Mouse (Mus musculus) CH12.LX (cell line): ENCODE measurements at regions not wholly inside any gene's neighbourhood (a gene's known extent, or its start where the extent isn't known, plus 50 kb on each side); places are given as distances from the start of the nearest gene placed in this dataset.

Source experiments
- DNase-seq: peaks from one replicate; pipeline ENCODE4 v3.0.0-alpha.2; 2013; ENCODE audit errors: extremely low read depth
- H3K27ac ChIP-seq: 2 replicates; pipeline ENCODE4 v1.5.1; 2012; ENCODE audit warnings: low read depth, mild to moderate bottlenecking, control low read depth, moderate library complexity; ENCODE audit not compliant: insufficient read depth
- H3K27me3 ChIP-seq: replicated peaks from 2 replicates; pipeline ENCODE3; 2012; ENCODE audit warnings: inconsistent platforms
- H3K36me3 ChIP-seq, 2 experiments: replicated peaks in 1 of 2; 2 replicates each; pipeline versions ENCODE3 to v1.6.1; 2012; ENCODE audit warnings: inconsistent platforms in 1 of 2, low read length in 1 of 2, mild to moderate bottlenecking in 1 of 2, mixed read lengths in 1 of 2, moderate library complexity in 1 of 2; ENCODE audit not compliant: control insufficient read depth in 1 of 2, insufficient read depth in 1 of 2
- H3K4me1 ChIP-seq, 2 experiments: 2 replicates each; pipeline ENCODE4 v1.6.1; 2012; ENCODE audit warnings: inconsistent platforms in 1 of 2, moderate library complexity in 1 of 2; ENCODE audit not compliant: insufficient read depth in 2 of 2, control insufficient read depth in 1 of 2
- H3K4me2 ChIP-seq: 2 replicates; pipeline ENCODE4 v1.6.1; 2012; ENCODE audit warnings: low read depth, mild to moderate bottlenecking, control low read depth; ENCODE audit not compliant: poor library complexity, insufficient read depth, severe bottlenecking
- H3K4me3 ChIP-seq, 3 experiments: fragments of 150-350 bp in 1 of 3; sonication (generic) in 1 of 3; replicated peaks in 1 of 3; 2 replicates each; pipeline versions ENCODE3 to v1.5.1; 2011 to 2012; ENCODE audit warnings: low read depth in 2 of 3, low read length in 2 of 3, mild to moderate bottlenecking in 2 of 3, moderate library complexity in 2 of 3, control low read depth in 1 of 3, improper control_type of control experiment in 1 of 3, inconsistent platforms in 1 of 3, mixed read lengths in 1 of 3; ENCODE audit not compliant: poor library complexity in 1 of 3
- H3K79me2 ChIP-seq: replicated peaks from 2 replicates; pipeline ENCODE4 v1.6.1; 2012; ENCODE audit warnings: mild to moderate bottlenecking, moderate library complexity; ENCODE audit not compliant: control insufficient read depth, poor library complexity, insufficient read depth, severe bottlenecking; ENCODE audit errors: extremely low read depth
- H3K9ac ChIP-seq: 2 replicates; pipeline ENCODE4 v1.6.1; 2012; ENCODE audit warnings: low read depth, mild to moderate bottlenecking, control low read depth, moderate library complexity; ENCODE audit not compliant: insufficient read depth
- H3K9me3 ChIP-seq: replicated peaks from 2 replicates; pipeline ENCODE3; 2012; ENCODE audit warnings: low read length, inconsistent platforms, mixed read lengths
- ETS1 ChIP-seq: conservative IDR thresholded peaks from 2 replicates; pipeline ENCODE4 v1.6.1; 2012; ENCODE audit warnings: low read depth, mild to moderate bottlenecking, inconsistent platforms, low read length, improper control_type of control experiment, moderate library complexity
- IRF4 ChIP-seq: IDR thresholded peaks from 2 replicates; pipeline ENCODE4 v1.6.1; 2014; ENCODE audit warnings: low read depth, mild to moderate bottlenecking, inconsistent platforms, low read length, improper control_type of control experiment
- KAT2A ChIP-seq: IDR thresholded peaks from 2 replicates; pipeline ENCODE4 v1.6.1; 2012; ENCODE audit warnings: low read length, improper control_type of control experiment, inconsistent platforms; ENCODE audit not compliant: insufficient replicate concordance
- MXI1 ChIP-seq: IDR thresholded peaks from 2 replicates; pipeline ENCODE4 v1.6.1; 2011; ENCODE audit warnings: mild to moderate bottlenecking, low read depth, low read length, improper control_type of control experiment
- NRF1 ChIP-seq: IDR thresholded peaks from 2 replicates; pipeline ENCODE4 v1.6.1; 2014; ENCODE audit warnings: low read depth, mild to moderate bottlenecking, inconsistent platforms, low read length, improper control_type of control experiment, moderate library complexity
- PAX5 ChIP-seq: IDR thresholded peaks from 2 replicates; pipeline ENCODE4 v1.6.1; 2012; ENCODE audit warnings: low read length, inconsistent platforms, mixed read lengths
- POLR2AphosphoS2 ChIP-seq: IDR thresholded peaks from 2 replicates; pipeline ENCODE4 v1.6.1; 2011; ENCODE audit warnings: low read depth, low read length, improper control_type of control experiment
- RCOR1 ChIP-seq: conservative IDR thresholded peaks from 2 replicates; pipeline ENCODE4 v1.6.1; 2012; ENCODE audit warnings: low read depth, mild to moderate bottlenecking, inconsistent platforms, low read length, improper control_type of control experiment
- USF1 ChIP-seq: IDR thresholded peaks from 2 replicates; pipeline ENCODE4 v1.6.1; 2014; ENCODE audit warnings: low read depth, mild to moderate bottlenecking, inconsistent platforms, low read length, improper control_type of control experiment
- ZC3H11A ChIP-seq: IDR thresholded peaks from 2 replicates; pipeline ENCODE4 v1.6.1; 2012; ENCODE audit warnings: low read depth, mild to moderate bottlenecking, inconsistent platforms, low read length, improper control_type of control experiment
- ZKSCAN1 ChIP-seq: IDR thresholded peaks from 2 replicates; pipeline ENCODE4 v1.6.1; 2012; ENCODE audit warnings: low read depth, inconsistent platforms, low read length, improper control_type of control experiment, borderline replicate concordance
- ZMIZ1 ChIP-seq: IDR thresholded peaks from 2 replicates; pipeline ENCODE4 v1.6.1; 2012; ENCODE audit warnings: low read depth, mild to moderate bottlenecking, inconsistent platforms, low read length, improper control_type of control experiment
- dilution Hi-C: fragments of 300-500 bp; cut with MboI; formaldehyde crosslinking; loops from 2 replicates; pipeline ENCODE4 v1.14.3; 2020; ENCODE audit warnings: low sequenced_read_pairs; ENCODE audit not compliant: extremely low pct_unique_long_range_greater_than_20kb, extremely low pct_ligation_motif_present
- in situ Hi-C: fragments of 300-500 bp; cut with MboI; formaldehyde crosslinking; loops from 3 replicates; pipeline ENCODE4 v1.14.3; 2019; ENCODE audit warnings: low sequenced_read_pairs, low pct_ligation_motif_present, low pct_unique_long_range_greater_than_20kb, mixed read lengths

DNA sequence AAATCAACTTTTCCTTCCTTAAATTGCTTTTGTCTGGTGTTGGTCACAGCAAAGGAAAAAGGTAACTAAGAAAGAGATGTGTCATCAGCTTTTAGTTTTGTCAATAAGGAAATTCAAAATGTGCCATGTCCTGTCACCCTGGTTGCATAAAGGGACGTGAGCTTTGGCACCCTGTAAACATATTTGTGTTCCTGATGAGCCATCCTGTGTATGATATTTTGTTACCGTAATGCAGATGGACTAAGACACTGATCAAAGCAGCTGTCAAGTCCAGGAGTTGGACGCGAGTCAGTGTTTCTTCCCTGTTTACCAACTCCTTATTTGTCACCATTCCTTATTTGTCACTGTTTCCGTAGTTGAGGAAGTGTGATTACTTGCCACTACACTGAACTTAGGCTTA is 166.3 kb downstream of the Rnd3 start:
- no peak overlapping the region for H3K27ac ChIP-seq
- H3K27me3 ChIP-seq: no peaks in the 10 kb centered on the region
- TF ChIP-seq ZKSCAN1 (no peak), PAX5 (no peak), ETS1 (no peak), MXI1 (no peak), IRF4 (no peak), ZC3H11A (no peak)
- TF ChIP-seq, all 38 proteins: peak for 0
- in situ Hi-C loops: no loop called here
- no peaks in the 10 kb centered on the region for H3K4me1 ChIP-seq
- H3K4me2 ChIP-seq: no peak overlapping the region
- H3K36me3 ChIP-seq: no peaks in the 10 kb centered on the region
- H3K9ac ChIP-seq: no peak overlapping the region
- H3K4me3 ChIP-seq: no peak overlapping the region
- no peak for DNase-seq
- no peaks in the 10 kb centered on the region for H3K79me2 ChIP-seq
- dilution Hi-C loops: no loop called here
- no peaks in the 10 kb centered on the region for H3K9me3 ChIP-seq

DNA sequence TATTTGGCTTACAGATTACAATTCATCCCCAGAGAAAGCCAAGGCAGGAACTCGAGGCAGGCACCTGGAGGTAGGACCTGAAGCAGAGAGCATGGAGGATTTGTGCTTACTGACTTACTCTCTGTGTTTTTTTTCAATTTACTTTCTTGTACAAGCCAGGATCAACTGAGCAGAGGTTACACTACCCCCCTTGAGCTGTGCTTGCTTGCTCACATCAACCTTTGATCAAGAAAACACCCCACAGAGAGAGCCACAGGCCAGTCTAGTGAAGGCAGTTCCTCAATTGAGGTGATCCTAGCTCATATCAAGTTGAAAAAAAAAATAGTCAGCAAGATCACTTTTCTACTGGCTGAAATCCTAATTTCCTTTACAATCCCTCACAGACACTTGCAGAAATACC is 170.6 kb downstream of the Rnd3 start:
- no peaks in the 10 kb centered on the region for H3K4me1 ChIP-seq
- dilution Hi-C loops (no loop called here), in situ Hi-C loops (no loop called here)
- no peaks in the 10 kb centered on the region for H3K9me3 ChIP-seq
- DNase-seq: no peak
- H3K9ac ChIP-seq: no peak overlapping the region
- no peaks in the 10 kb centered on the region for H3K36me3 ChIP-seq
- H3K4me2 ChIP-seq: no peak overlapping the region
- no peak overlapping the region for H3K4me3 ChIP-seq
- no peaks in the 10 kb centered on the region for H3K79me2 ChIP-seq
- no peak for TF ChIP-seq ZKSCAN1
- no peak overlapping the region for H3K27ac ChIP-seq
- no peaks in the 10 kb centered on the region for H3K27me3 ChIP-seq

DNA sequence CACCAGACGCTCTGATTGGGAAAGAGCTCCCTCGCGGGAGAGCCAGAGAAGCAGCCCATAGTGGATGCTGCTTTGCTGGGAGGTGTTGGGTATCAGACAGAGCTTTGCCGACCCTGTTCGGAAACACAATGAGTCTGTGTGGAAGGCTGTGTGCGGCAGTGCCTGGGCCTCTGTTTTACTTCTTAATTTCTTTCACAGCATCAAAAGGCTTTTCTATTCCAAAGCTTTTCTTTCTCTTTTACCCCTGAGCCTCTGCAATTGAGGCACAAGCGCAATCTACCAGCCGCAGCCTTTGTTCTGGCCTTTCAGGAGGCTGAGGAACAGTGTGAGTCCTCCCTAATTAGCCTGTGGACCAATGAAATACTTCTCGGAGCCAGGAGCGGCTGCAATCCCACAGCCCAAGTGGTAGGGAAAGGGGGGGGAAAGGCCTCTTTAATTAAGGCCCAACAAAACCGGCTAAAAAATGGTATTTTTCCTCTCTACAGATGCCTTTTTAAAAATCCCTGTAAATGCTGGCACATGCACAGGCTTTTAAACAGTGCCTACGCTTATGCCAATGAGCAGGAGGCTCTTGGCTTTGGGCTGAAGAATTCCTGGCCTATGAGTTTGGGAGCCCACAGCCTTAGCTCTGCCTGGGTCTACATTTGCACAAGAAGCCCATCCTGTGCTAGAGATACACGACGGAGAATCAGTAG is 177.6 kb downstream of the Rnd3 start:
- Histone ChIP-seq H3K27me3 (no peaks in the 10 kb centered on the region), H3K79me2 (no peaks in the 10 kb centered on the region), H3K27ac (no peak overlapping the region), H3K4me3 (no peak overlapping the region), H3K9ac (no peak overlapping the region), H3K36me3 (no peaks in the 10 kb centered on the region), H3K4me1 (peaks cover 0 to 3% of the 10 kb centered on the region in 2 experiments; a peak in 2 of 4 replicates), H3K9me3 (no peaks in the 10 kb centered on the region), H3K4me2 (no peak overlapping the region)
- in situ Hi-C loops: no loop called here
- DNase-seq: no peak
- TF ChIP-seq USF1: no peak
- no peak for TF ChIP-seq MXI1
- TF ChIP-seq NRF1: no peak
- no peak for TF ChIP-seq ETS1
- no peak for TF ChIP-seq KAT2A
- no peak for TF ChIP-seq POLR2AphosphoS2
- TF ChIP-seq RCOR1: no peak
- no peak for TF ChIP-seq ZMIZ1
- dilution Hi-C loops: no loop called here
